Mouse (Mus musculus) hindbrain, embryonic 10.5 days (tissue): ENCODE results near the gene Rabep2. TPM values are rescaled to one million over a fixed set of nuclear protein-coding genes. Genes with fewer than 3 reads are reported as not detected.

Source experiments
- DNase-seq: peaks from one replicate; pipeline ENCODE4 v3.0.0-alpha.2; 2017; ENCODE audit warnings: low spot score
- H3K27ac ChIP-seq: fragments of 300-500 bp; sonication (generic); 2 replicates; pipeline ENCODE4 v1.5.1; 2016; ENCODE audit warnings: mild to moderate bottlenecking, moderate library complexity
- H3K27me3 ChIP-seq: fragments of 300-500 bp; sonication (generic); 2 replicates; pipeline ENCODE4 v1.6.1; 2016; ENCODE audit warnings: mild to moderate bottlenecking; ENCODE audit not compliant: poor library complexity, insufficient read depth, severe bottlenecking
- H3K36me3 ChIP-seq: fragments of 300-500 bp; sonication (generic); 2 replicates; pipeline ENCODE4 v1.6.1; 2016; ENCODE audit warnings: mild to moderate bottlenecking, moderate library complexity
- H3K4me1 ChIP-seq: fragments of 300-500 bp; sonication (generic); replicated peaks from 2 replicates; pipeline ENCODE4 v1.6.1; 2016; ENCODE audit warnings: mild to moderate bottlenecking
- H3K4me3 ChIP-seq: fragments of 300-500 bp; sonication (generic); 2 replicates; pipeline ENCODE4 v1.5.1; 2016; ENCODE audit warnings: mild to moderate bottlenecking, moderate library complexity
- H3K9me3 ChIP-seq: fragments of 300-500 bp; sonication (generic); 2 replicates; pipeline ENCODE4 v1.6.1; 2016; ENCODE audit warnings: mild to moderate bottlenecking, moderate library complexity
- WGBS: fragments of 180-500 bp; shearing (Covaris S2); methylation state at CpG from one replicate; pipeline ENCODE4 v1.1.7; 2016; 5-methylcytosine and 5-hydroxymethylcytosine counted together
- polyA plus RNA-seq: library from polyadenylated mRNA; unstranded; fragments of >200 nt; fragmentation: Nextera tagmentation; extraction: Ambion mirVana; gene quantifications from 2 replicates; pipeline ENCODE4 v1.2.1, GENCODE M21; 2016

Gene Rabep2
- polyA plus RNA-seq, 1 experiment from 2014 or later = 28.8 TPM

DNA sequence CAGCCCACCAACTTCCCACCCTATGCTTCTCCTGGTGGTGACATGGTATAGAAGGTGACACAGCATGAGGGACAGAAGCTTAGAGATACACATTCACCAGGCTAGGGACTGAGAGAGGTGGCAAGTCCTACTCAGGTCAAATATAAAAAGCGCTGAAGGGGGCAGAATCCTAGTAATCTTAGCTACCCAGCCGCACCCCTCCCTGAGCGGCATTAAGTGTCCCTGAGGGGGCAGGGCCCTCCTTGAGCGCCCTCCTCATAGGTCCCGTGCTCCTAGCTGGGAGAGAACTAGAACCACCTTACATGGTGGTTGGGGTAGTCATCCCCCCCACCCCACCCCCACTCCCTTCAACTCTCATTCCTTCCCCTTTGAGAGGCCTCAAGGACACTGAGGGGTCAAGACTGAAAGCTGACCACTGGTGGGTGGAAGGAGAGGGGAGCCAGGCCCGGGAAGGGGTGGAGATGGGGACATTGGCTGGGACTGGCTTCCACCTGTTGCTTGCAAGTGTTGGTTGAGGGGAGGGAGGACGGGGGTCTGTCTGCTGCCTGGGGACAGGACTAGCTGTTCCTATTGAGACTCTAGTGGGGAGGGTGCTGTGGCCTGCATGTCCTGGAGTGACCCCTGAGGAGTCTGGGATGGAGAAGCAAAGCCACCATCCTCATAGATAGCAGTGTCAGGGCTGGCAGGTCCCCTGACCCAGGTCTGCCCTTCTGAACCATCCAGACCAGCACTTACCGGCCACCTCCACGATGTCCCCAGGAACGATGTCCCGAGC is 30.5 kb downstream of the Rabep2 start:
- DNase-seq = no peak
- peaks cover 6% of the 10 kb centered on the region; the same call in 1 of the 2 replicates for H3K27me3 ChIP-seq
- 77% methylated on average over 11 of the region's 11 CpGs for WGBS
- H3K4me1 ChIP-seq = peaks cover 44% of the 10 kb centered on the region
- no peak overlapping the region for H3K27ac ChIP-seq
- H3K36me3 ChIP-seq = no peaks in the 10 kb centered on the region
- H3K4me3 ChIP-seq = no peak overlapping the region
- H3K9me3 ChIP-seq = no peaks in the 10 kb centered on the region

DNA sequence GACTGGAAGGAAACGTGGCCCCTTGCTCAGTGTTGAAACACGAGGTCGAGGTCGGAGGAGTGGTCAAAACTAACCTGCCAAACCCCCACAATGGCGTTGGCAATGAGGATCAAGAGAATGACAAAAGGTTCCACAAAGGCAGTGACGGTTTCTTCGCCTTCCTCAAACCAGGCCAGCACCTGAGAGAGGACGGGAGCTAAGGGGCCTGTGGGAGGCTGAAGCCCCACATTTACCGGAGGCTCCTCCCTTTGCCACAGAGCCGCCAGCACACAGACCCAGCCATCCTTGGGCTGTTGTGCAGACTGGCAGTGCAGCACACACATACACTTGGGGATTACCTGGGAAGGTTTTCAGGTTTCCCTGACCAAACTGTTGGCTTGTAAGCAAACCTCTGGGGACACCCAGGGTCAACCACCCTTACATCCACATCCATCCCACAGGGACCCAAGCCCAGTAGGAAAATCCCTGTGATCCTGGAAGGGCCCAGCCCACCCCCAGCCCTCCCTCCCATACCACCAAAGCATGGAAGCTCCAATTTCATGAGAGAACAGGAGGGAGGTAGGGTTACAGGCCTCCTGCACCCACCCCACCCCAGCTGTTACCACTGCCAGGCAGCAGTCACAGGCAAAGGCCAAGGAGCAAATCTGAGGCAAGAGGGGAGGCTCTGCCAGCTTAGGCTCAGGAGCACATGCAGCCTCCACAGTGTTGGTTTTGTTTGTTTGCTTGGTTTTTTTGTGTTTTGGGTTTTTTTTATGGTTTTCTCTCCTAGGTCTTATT is 32.3 kb downstream of the Rabep2 start:
- WGBS = 51% methylated on average over 10 of the region's 10 CpGs
- H3K27me3 ChIP-seq = peaks cover 6% of the 10 kb centered on the region; the same call in 1 of the 2 replicates
- no peak for DNase-seq
- no peak overlapping the region for H3K4me3 ChIP-seq
- H3K4me1 ChIP-seq = peaks cover 61% of the 10 kb centered on the region
- H3K9me3 ChIP-seq = no peaks in the 10 kb centered on the region
- H3K36me3 ChIP-seq = peaks cover 5% of the 10 kb centered on the region; the same call in 1 of the 2 replicates
- no peak overlapping the region for H3K27ac ChIP-seq

GRCm38 (mm10) chr7:126461626-126462025 is 33.1 kb downstream of the Rabep2 start:
- Histone ChIP-seq H3K4me3 (no peak overlapping the region), H3K27me3 (peaks cover 6% of the 10 kb centered on the region; the same call in 1 of the 2 replicates), H3K36me3 (peaks cover 13% of the 10 kb centered on the region), H3K27ac (peak overlapping the region; percentile 17; the same call in 1 of the 2 replicates), H3K4me1 (peaks cover 65% of the 10 kb centered on the region), H3K9me3 (no peaks in the 10 kb centered on the region)
- WGBS = 69% methylated on average over 3 of the region's 3 CpGs
- no peak for DNase-seq

- H3K4me3 ChIP-seq = no peak within 1 kb of the TSS
- DNase-seq = no peak
- no peak within 1 kb of the TSS; the same call in 1 of the 2 replicates for H3K27ac ChIP-seq
- peaks cover 6% of the 10 kb centered on the region; the same call in 1 of the 2 replicates for H3K27me3 ChIP-seq
- WGBS = 41% methylated on average over 5 of the region's 5 CpGs
- H3K4me1 ChIP-seq = peaks cover 65% of the 10 kb centered on the region
- peaks cover 27% of the 10 kb centered on the region for H3K36me3 ChIP-seq
- H3K9me3 ChIP-seq = no peaks in the 10 kb centered on the region
Measured at GRCm38 (mm10) chr7:126463004-126463403, 34.4 kb downstream of the Rabep2 start, which contains the start of gene Atp2a1. TSS of gene Atp2a1 (minus strand) at chr7:126463108.

DNA sequence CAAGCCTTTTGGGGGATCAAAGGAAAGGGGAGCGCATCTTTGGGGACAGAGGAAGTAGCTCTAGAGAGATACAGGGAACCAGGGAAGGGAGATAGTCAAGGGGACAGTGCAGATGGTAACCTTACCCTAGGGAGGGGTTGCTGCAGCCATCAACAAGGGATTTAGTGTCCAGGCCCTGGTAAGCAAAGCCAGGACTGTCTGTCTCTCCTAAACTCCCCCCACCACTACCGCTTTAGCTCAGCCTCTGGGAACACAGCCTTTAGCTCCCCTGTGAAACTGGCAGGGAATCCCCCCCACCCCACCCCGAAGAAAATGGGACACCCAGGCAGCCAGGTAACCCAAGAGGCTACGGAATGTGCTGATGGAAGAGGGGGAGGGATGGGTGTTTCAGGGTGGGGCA is 35.0 kb downstream of the Rabep2 start:
- Histone ChIP-seq H3K4me3 (no peak overlapping the region), H3K27ac (no peak overlapping the region; the same call in 1 of the 2 replicates), H3K36me3 (peaks cover 32% of the 10 kb centered on the region), H3K9me3 (no peaks in the 10 kb centered on the region), H3K4me1 (peaks cover 61% of the 10 kb centered on the region), H3K27me3 (peaks cover 6% of the 10 kb centered on the region; the same call in 1 of the 2 replicates)
- DNase-seq = no peak
- WGBS = 55% methylated on average over 4 of the region's 4 CpGs

- H3K27me3 ChIP-seq = peaks cover 6% of the 10 kb centered on the region; the same call in 1 of the 2 replicates
- WGBS = 70% methylated on average over 4 of the region's 4 CpGs
- no peak for DNase-seq
- H3K4me3 ChIP-seq = no peak overlapping the region
- peaks cover 38% of the 10 kb centered on the region for H3K36me3 ChIP-seq
- no peak overlapping the region; the same call in 1 of the 2 replicates for H3K27ac ChIP-seq
- peaks cover 56% of the 10 kb centered on the region for H3K4me1 ChIP-seq
- no peaks in the 10 kb centered on the region for H3K9me3 ChIP-seq
Measured at GRCm38 (mm10) chr7:126464121-126464520, 35.6 kb downstream of the Rabep2 start.

GRCm38 (mm10) chr7:126464836-126465235 is 36.3 kb downstream of the Rabep2 start:
- H3K36me3 ChIP-seq = peaks cover 45% of the 10 kb centered on the region
- 41% methylated on average over 5 of the region's 5 CpGs for WGBS
- H3K9me3 ChIP-seq = no peaks in the 10 kb centered on the region
- peaks cover 56% of the 10 kb centered on the region for H3K4me1 ChIP-seq
- no peak overlapping the region for H3K4me3 ChIP-seq
- peaks cover 6% of the 10 kb centered on the region; the same call in 1 of the 2 replicates for H3K27me3 ChIP-seq
- H3K27ac ChIP-seq = no peak overlapping the region
- DNase-seq = no peak

DNA sequence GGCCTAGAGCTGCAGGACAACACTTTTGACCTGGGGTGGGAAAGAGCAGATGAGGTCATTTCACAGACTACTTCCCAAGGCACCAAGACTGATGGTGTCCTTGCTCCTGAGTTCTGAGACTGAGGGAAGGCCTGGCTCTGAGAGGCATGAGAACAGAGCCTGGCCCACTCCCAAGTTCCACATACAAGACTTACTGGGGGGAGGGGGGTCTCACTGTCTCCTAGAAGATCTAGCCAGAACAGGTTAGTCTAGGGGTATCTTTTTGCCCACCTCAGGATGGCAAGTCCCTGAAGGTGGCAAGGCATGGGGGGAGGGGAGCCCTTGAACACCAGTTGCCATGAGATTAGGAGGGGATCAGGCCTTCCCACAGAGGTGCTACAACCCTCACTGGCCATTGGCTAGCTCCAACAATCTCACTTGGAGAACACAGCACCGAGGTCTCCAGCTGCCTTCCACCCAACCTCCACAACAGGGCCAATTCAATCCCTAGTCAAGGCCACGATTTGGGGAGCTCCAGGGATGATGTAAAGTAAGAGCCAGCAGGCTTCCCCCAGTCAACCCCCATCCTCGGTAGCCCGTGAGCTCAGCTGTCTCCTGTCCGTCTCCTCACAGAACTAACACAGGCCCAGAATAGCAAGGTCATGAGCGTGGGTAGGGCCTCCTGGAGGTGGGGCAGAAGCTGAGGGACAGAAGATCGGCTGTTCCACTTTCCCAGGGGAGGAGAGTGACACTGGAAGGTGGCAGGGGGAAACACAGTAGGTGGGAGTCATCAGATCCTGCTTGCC is 36.9 kb downstream of the Rabep2 start:
- 50% methylated on average over 7 of the region's 7 CpGs for WGBS
- no peaks in the 10 kb centered on the region for H3K9me3 ChIP-seq
- no peak for DNase-seq
- no peak overlapping the region for H3K4me3 ChIP-seq
- H3K4me1 ChIP-seq = peaks cover 55% of the 10 kb centered on the region
- peaks cover 6% of the 10 kb centered on the region; the same call in 1 of the 2 replicates for H3K27me3 ChIP-seq
- H3K27ac ChIP-seq = no peak overlapping the region
- H3K36me3 ChIP-seq = peaks cover 51% of the 10 kb centered on the region

DNA sequence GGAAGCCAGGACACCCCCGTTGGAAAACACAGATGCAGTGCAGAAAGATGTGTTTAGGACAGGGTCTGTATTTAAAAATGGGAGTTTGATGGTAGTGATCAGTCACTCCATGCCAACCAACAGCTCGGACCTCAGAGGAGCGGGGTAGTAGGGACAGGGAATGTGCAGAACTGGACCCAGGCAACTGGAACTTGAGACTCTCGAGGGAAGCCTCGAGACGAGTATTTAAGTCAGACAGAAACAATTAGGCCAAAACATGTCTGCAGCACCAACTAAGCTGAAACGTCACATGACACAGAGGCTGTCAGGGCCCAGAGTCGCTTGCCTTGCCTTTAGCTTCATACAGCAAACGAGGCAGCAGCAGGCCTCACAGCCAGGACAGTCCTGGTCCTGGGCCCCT is 37.6 kb downstream of the Rabep2 start:
- H3K9me3 ChIP-seq = no peaks in the 10 kb centered on the region
- peaks cover 48% of the 10 kb centered on the region for H3K4me1 ChIP-seq
- DNase-seq = no peak
- H3K27me3 ChIP-seq = no peaks in the 10 kb centered on the region; the same call in 1 of the 2 replicates
- H3K36me3 ChIP-seq = peaks cover 58% of the 10 kb centered on the region
- H3K27ac ChIP-seq = no peak overlapping the region
- H3K4me3 ChIP-seq = no peak overlapping the region
- WGBS = 72% methylated on average over 9 of the region's 9 CpGs

GRCm38 (mm10) chr7:126466707-126467106 is 38.1 kb downstream of the Rabep2 start:
- Histone ChIP-seq H3K27me3 (no peaks in the 10 kb centered on the region), H3K36me3 (peaks cover 64% of the 10 kb centered on the region), H3K27ac (no peak overlapping the region), H3K4me3 (no peak overlapping the region), H3K4me1 (peaks cover 44% of the 10 kb centered on the region), H3K9me3 (no peaks in the 10 kb centered on the region)
- WGBS = 95% methylated on average over 5 of the region's 5 CpGs
- no peak for DNase-seq

GRCm38 (mm10) chr7:126467271-126467670 is 38.7 kb downstream of the Rabep2 start:
- Histone ChIP-seq H3K27me3 (no peaks in the 10 kb centered on the region), H3K4me1 (peaks cover 39% of the 10 kb centered on the region), H3K9me3 (no peaks in the 10 kb centered on the region), H3K27ac (no peak overlapping the region), H3K36me3 (peaks cover 70% of the 10 kb centered on the region), H3K4me3 (no peak overlapping the region)
- 68% methylated on average over 5 of the region's 5 CpGs for WGBS
- peak; percentile 40 for DNase-seq
